10 mouse cellular contexts compared by ENCODE assay signal in genomic region chr6:125489881-125490559, GRCm38 (mm10). TPM values are rescaled to one million over a fixed set of nuclear protein-coding genes. Genes with fewer than 3 reads are reported as not detected.
DNase-seq lines count a peak whose midpoint lies in the region; ATAC-seq and TF ChIP-seq lines count a peak whose summit lies in the region.
"Had no signal": no experiment of that assay in that cellular context is flagged by ENCODE, and none has a peak within 500 bp of the region (broad histone marks: within the 10 kb centered on the region; RNA-seq: fewer than 3 reads in every experiment).

No protein-coding gene starts in this region.

- no peaks in the 10 kb centered on the region for H3K9me3 ChIP-seq in hindbrain, embryonic 15.5 days
- H3K9me3 ChIP-seq in hindbrain, embryonic 11.5 days (ENCODE audit: control insufficient read depth, low read length), result no peaks in the 10 kb centered on the region
- no peaks in the 10 kb centered on the region for H3K9me3 ChIP-seq in kidney, postnatal 0 days (replicated peaks; ENCODE audit: low read length)

- H3K4me1 ChIP-seq in hindbrain, embryonic 15.5 days (replicated peaks), result peaks cover 18% of the 10 kb centered on the region; the same call in 1 of the 2 replicates
- H3K4me1 ChIP-seq in hindbrain, embryonic 11.5 days (replicated peaks; ENCODE audit: control insufficient read depth, insufficient read depth, low read length), result peaks cover 5% of the 10 kb centered on the region
- H3K4me1 ChIP-seq in kidney, postnatal 0 days (replicated peaks; ENCODE audit: insufficient read depth, low read length), result peaks cover 17% of the 10 kb centered on the region

- peak; percentile 47; the same call in 1 of the 2 replicates for ATAC-seq in hindbrain, embryonic 15.5 days (ENCODE audit: low FRiP score, low read depth)
- ATAC-seq in hindbrain, embryonic 11.5 days (ENCODE audit: low FRiP score), result no peak
- ATAC-seq in kidney, postnatal 0 days (replicated peaks; ENCODE audit: low FRiP score, low read depth), result no peak
- ATAC-seq in CD4-positive, CD25-positive, alpha-beta regulatory T cell, adult 4 months, result no peak

- peak; percentile 31; the same call in 1 of the 2 replicates for TF ChIP-seq CTCF in kidney, postnatal 0 days (IDR thresholded peaks at IDR 0.05; ENCODE audit: low read depth)

- H3K4me2 ChIP-seq in hindbrain, embryonic 15.5 days, result no peak overlapping the region
- no peak overlapping the region for H3K4me2 ChIP-seq in hindbrain, embryonic 11.5 days (replicated peaks; ENCODE audit: low read depth, low read length)
- H3K4me2 ChIP-seq in kidney, postnatal 0 days (ENCODE audit: low read length), result no peak overlapping the region

- no peak overlapping the region for H3K9ac ChIP-seq in hindbrain, embryonic 15.5 days
- no peak overlapping the region for H3K9ac ChIP-seq in hindbrain, embryonic 11.5 days (ENCODE audit: low read depth, low read length)
- no peak overlapping the region for H3K9ac ChIP-seq in kidney, postnatal 0 days (ENCODE audit: low read depth, low read length)
- H3K9ac ChIP-seq: liver, embryonic 14.5 days had no signal

- no peak overlapping the region for H3K4me3 ChIP-seq in hindbrain, embryonic 15.5 days
- no peak overlapping the region for H3K4me3 ChIP-seq in hindbrain, embryonic 11.5 days (ENCODE audit: low read depth, low read length)
- H3K4me3 ChIP-seq in kidney, postnatal 0 days (replicated peaks; ENCODE audit: low read depth, low read length), result no peak overlapping the region

- no peak for DNase-seq in hindbrain, embryonic 11.5 days (ENCODE audit: low spot score)
- DNase-seq in right cerebral cortex, postnatal 4 days, result peak; percentile 48
- no peak for DNase-seq in right cerebral cortex, postnatal 36 days (ENCODE audit: low spot score in 2 of 2)
- no peak for DNase-seq in kidney, postnatal 0 days (ENCODE audit: low spot score)
- no peak for DNase-seq in adrenal gland, postnatal 4 days (ENCODE audit: low spot score in 2 of 2)
- no peak for DNase-seq in spleen, postnatal 4 days (ENCODE audit: low spot score in 2 of 2)
- DNase-seq: cerebellum, postnatal 36 days had no signal

- 0 out of 2 replicates have a peak, but pooled peaks cover 3% of the 10 kb centered on the region for H3K27me3 ChIP-seq in hindbrain, embryonic 15.5 days
- peaks cover 12% of the 10 kb centered on the region for H3K27me3 ChIP-seq in hindbrain, embryonic 11.5 days (ENCODE audit: control insufficient read depth, insufficient read depth, low read length)
- no peaks in the 10 kb centered on the region for H3K27me3 ChIP-seq in kidney, postnatal 0 days (ENCODE audit: insufficient read depth, low read length)

- H3K36me3 ChIP-seq in hindbrain, embryonic 15.5 days, result no peaks in the 10 kb centered on the region
- no peaks in the 10 kb centered on the region for H3K36me3 ChIP-seq in hindbrain, embryonic 11.5 days (ENCODE audit: control insufficient read depth, insufficient read depth, low read length)
- H3K36me3 ChIP-seq in kidney, postnatal 0 days (ENCODE audit: insufficient read depth, low read length), result no peaks in the 10 kb centered on the region

- H3K27ac ChIP-seq in hindbrain, embryonic 15.5 days (replicated peaks), result peak overlapping the region; percentile 60
- H3K27ac ChIP-seq in hindbrain, embryonic 11.5 days (ENCODE audit: low read depth, low read length), result no peak overlapping the region
- peak overlapping the region; percentile 39 for H3K27ac ChIP-seq in kidney, postnatal 0 days
- H3K27ac ChIP-seq: liver, embryonic 14.5 days had no signal

- 73% methylated on average over 11 of the region's 11 CpGs for WGBS in hindbrain, embryonic 15.5 days
- 85% methylated on average over 11 of the region's 11 CpGs for WGBS in hindbrain, embryonic 11.5 days
- WGBS in kidney, postnatal 0 days, result 71% methylated on average over 11 of the region's 11 CpGs

RNA-seq across cellular contexts. Expression of gene Cd9, which starts 4.6 kb away (rescaled TPM):
- polyA plus RNA-seq in hindbrain, embryonic 15.5 days (2015; fragmentation: Nextera tagmentation; extraction: Ambion mirVana), result 108 TPM in 2 replicates
- 42.6 and 45.9 TPM in 2 replicates for polyA plus RNA-seq in hindbrain, embryonic 11.5 days (2014; fragmentation: Nextera tagmentation; extraction: Ambion mirVana)
- 271 and 278 TPM in 2 replicates for polyA plus RNA-seq in kidney, postnatal 0 days (2015; fragmentation: Nextera tagmentation; extraction: Ambion mirVana)
- total RNA-seq in adrenal gland, postnatal 4 days (2021), result 100 to 1,000 TPM; 141 to 154 TPM
- polyA plus RNA-seq in CD4-positive, CD25-positive, alpha-beta regulatory T cell, adult 4 months (2017; shearing (Covaris generic)), result 100 to 1,000 TPM in 1 of 2 experiments, 10 to 100 TPM in 1; 98.5 to 108 TPM

RNA-seq across cellular contexts. Expression of gene Vwf, which starts 56.6 kb away (rescaled TPM):
- 10.2 and 10.8 TPM in 2 replicates for polyA plus RNA-seq in hindbrain, embryonic 15.5 days (2015; fragmentation: Nextera tagmentation; extraction: Ambion mirVana)
- 10.3 and 10.7 TPM in 2 replicates for polyA plus RNA-seq in hindbrain, embryonic 11.5 days (2014; fragmentation: Nextera tagmentation; extraction: Ambion mirVana)
- polyA plus RNA-seq in kidney, postnatal 0 days (2015; fragmentation: Nextera tagmentation; extraction: Ambion mirVana), result 4.5 and 5.1 TPM in 2 replicates
- 10 to 100 TPM; 19.8 to 20.4 TPM for total RNA-seq in adrenal gland, postnatal 4 days (2021)
- polyA plus RNA-seq in CD4-positive, CD25-positive, alpha-beta regulatory T cell, adult 4 months (2017; shearing (Covaris generic)), result not detected
